Mouse (Mus musculus) intestine, postnatal 0 days (tissue): ENCODE measurements at regions not wholly inside any gene's neighbourhood (a gene's known extent, or its start where the extent isn't known, plus 50 kb on each side); places are given as distances from the start of the nearest gene placed in this dataset.

Experiments used
- ATAC-seq: fragments of 200-750 bp; cut with Nextera tagmentation; 2 replicates; pipeline ENCODE4 v1.8.0; 2017; ENCODE audit warnings: mild to moderate bottlenecking, moderate TSS enrichment, moderate library complexity
- H3K27ac ChIP-seq: fragments of 300-500 bp; sonication (generic); 2 replicates; pipeline ENCODE4 v1.5.1; 2014; ENCODE audit warnings: mild to moderate bottlenecking, low read depth, low read length, moderate library complexity
- H3K27me3 ChIP-seq: fragments of 300-500 bp; sonication (generic); replicated peaks from 2 replicates; pipeline ENCODE4 v1.6.1; 2014; ENCODE audit warnings: low read length, mixed read lengths; ENCODE audit not compliant: control insufficient read depth, insufficient read depth
- H3K36me3 ChIP-seq: fragments of 300-500 bp; sonication (generic); 2 replicates; pipeline ENCODE4 v1.6.1; 2014; ENCODE audit warnings: mild to moderate bottlenecking, moderate library complexity; ENCODE audit not compliant: control insufficient read depth, insufficient read depth
- H3K4me1 ChIP-seq: fragments of 300-500 bp; sonication (generic); replicated peaks from 2 replicates; pipeline ENCODE4 v1.6.1; 2014; ENCODE audit warnings: antibody characterized with exemption, low read length, mixed read lengths; ENCODE audit not compliant: control insufficient read depth, insufficient read depth
- H3K4me2 ChIP-seq: fragments of 300-500 bp; sonication (generic); replicated peaks from 2 replicates; pipeline ENCODE4 v1.6.1; 2014; ENCODE audit warnings: low read depth, mild to moderate bottlenecking, moderate library complexity
- H3K4me3 ChIP-seq: fragments of 300-500 bp; sonication (generic); 2 replicates; pipeline ENCODE4 v1.5.1; 2014; ENCODE audit warnings: low read depth, low read length
- H3K9ac ChIP-seq: fragments of 300-500 bp; sonication (generic); 2 replicates; pipeline ENCODE4 v1.6.1; 2014; ENCODE audit warnings: mild to moderate bottlenecking, low read depth, low read length
- H3K9me3 ChIP-seq: fragments of 300-500 bp; sonication (generic); 2 replicates; pipeline ENCODE4 v1.6.1; 2016; ENCODE audit warnings: mixed run types; ENCODE audit not compliant: control insufficient read depth
- CTCF ChIP-seq: sonication (generic); IDR thresholded peaks from 2 replicates; pipeline ENCODE4 v1.5.1; 2016; ENCODE audit warnings: low read depth, mild to moderate bottlenecking, control low read depth, antibody characterized with exemption, moderate library complexity
- WGBS: fragments of 180-500 bp; shearing (Covaris S2); extraction: QIAGEN DNeasy Blood & Tissue Kit; methylation state at CpG from one replicate; pipeline ENCODE4 v1.1.7; 2014; 5-methylcytosine and 5-hydroxymethylcytosine counted together

DNA sequence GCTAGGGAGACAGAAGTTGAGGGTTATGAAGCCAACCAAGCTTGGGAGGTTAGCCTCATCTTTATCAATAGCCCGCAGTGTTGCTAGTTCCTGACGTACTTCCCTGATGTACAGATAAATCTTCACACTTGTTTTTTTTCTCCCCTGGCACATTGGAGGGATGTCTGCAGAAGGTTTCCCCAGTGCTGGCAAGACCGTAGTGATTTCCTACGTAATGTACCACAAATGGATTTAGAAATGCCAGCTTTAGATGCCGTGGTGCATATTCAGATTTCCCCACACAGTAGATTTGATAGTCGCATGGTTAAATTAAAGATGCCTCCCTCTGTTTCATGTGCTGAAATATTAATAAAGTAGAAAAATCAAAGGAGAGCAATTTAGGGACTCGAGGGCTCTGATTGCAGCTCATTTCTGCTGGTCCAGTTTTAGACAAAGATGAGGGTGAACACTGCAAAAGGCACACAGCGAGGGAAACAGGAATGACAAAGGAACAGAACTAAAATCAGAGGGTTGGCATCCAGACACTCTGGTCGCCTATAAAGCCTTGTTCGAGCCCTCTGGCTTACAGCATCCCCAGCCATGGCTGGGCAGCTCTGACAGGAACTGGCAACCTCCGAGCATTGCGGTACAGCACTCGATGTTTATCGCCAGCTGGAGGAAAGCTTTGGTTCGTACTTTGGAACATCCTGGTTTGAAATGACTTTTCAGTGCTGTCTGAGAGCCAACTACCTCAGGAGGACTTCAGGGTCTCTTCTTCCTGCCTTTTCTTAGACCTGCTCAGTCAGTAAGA, 94.8 kb upstream of the Phyhipl start:
- no peaks in the 10 kb centered on the region for H3K9me3 ChIP-seq
- no peaks in the 10 kb centered on the region for H3K36me3 ChIP-seq
- no peak for ATAC-seq
- WGBS, result 84% methylated on average over 15 of the region's 15 CpGs
- no peak overlapping the region for H3K4me3 ChIP-seq
- H3K9ac ChIP-seq, result no peak overlapping the region
- TF ChIP-seq CTCF, result no peak
- H3K27ac ChIP-seq, result no peak overlapping the region
- no peak overlapping the region for H3K4me2 ChIP-seq
- no peaks in the 10 kb centered on the region for H3K4me1 ChIP-seq
- H3K27me3 ChIP-seq, result no peaks in the 10 kb centered on the region

DNA sequence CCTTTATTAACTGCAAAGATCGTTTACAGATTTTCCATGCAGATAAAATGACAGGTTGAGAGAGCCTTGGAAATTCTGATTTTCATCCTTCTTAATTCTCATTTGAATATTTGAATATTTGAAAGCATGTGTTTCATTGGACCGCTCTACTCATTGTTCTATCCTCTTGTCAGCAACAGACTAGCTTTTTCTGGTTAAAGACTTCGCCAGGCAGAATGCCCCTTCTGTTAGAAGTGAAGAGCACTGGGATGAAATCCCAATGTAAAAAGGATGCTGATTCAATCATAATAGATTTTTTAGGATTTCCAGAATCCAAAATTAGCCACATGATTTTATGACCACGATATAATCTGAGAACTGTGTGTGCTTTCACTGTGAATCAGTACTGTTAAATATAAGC, 90.8 kb upstream of the Phyhipl start:
- H3K4me1 ChIP-seq, result no peaks in the 10 kb centered on the region
- H3K27me3 ChIP-seq, result no peaks in the 10 kb centered on the region
- H3K9me3 ChIP-seq, result no peaks in the 10 kb centered on the region
- H3K4me2 ChIP-seq, result no peak overlapping the region
- H3K27ac ChIP-seq, result no peak overlapping the region
- H3K9ac ChIP-seq, result no peak overlapping the region
- no peak for TF ChIP-seq CTCF
- no peak overlapping the region for H3K4me3 ChIP-seq
- no peaks in the 10 kb centered on the region for H3K36me3 ChIP-seq
- ATAC-seq, result no peak
- WGBS, result 84% methylated on average over 4 of the region's 4 CpGs

GRCm38 (mm10) chr10:70741909-70742308, 86.1 kb upstream of the Phyhipl start:
- Histone ChIP-seq H3K9ac (no peak overlapping the region), H3K36me3 (no peaks in the 10 kb centered on the region), H3K27me3 (no peaks in the 10 kb centered on the region), H3K4me3 (no peak overlapping the region), H3K27ac (no peak overlapping the region), H3K9me3 (no peaks in the 10 kb centered on the region), H3K4me1 (no peaks in the 10 kb centered on the region), H3K4me2 (no peak overlapping the region)
- no peak for ATAC-seq
- TF ChIP-seq CTCF, result no peak

DNA sequence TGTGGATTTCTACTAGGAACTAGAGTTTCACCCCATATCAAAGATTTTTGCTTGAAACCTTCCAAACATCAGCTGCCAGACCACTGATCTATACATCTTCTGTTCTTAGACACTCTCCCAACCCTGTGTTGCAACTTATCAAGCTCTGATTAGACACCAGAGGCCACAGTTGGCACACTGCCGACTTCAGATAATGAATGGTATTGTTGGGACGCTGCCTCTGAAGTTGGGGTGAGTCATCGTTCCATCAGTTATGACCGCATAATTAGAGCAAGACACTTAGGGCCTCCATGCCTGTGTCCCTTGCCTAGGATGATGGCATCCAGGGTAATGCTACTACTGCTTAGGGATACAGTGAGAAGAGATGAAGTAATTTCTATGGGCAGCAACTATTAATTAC, 84.3 kb upstream of the Phyhipl start:
- 0 out of 2 replicates have a peak, but pooled peaks have one; percentile 31 for ATAC-seq
- WGBS, result 58% methylated on average over 4 of the region's 4 CpGs

DNA sequence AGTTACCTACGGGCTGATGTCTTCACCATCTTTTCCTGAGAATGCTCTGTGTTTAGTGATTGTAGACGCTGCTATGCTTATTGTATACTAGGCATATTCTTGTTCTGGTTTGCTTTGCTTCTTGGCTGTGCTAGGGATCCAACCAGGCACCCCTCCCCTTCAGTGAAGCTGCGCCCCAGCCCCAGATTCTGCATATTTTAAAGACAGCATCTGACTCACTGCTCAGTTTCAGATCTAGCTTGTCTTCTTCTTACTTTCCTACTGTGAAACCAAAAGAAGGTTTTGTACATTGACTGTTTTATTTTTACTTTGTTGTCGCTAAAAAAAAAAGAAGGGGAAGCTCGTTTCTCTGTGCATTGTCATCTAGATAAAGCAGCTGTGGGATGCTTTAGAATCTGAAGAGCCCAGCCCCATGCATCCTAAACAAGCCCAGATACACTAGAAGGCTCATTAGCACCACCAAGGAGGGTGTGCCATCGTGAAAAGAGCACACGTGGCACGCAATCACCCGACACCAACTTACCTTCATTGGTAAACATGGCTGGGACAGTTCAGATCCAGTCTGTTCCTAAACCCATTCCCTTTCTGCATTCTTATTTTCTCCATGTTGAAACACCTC, 83.7 kb upstream of the Phyhipl start:
- Histone ChIP-seq H3K4me2 (no peak overlapping the region), H3K27me3 (no peaks in the 10 kb centered on the region), H3K9me3 (no peaks in the 10 kb centered on the region), H3K4me3 (no peak overlapping the region), H3K9ac (no peak overlapping the region), H3K4me1 (no peaks in the 10 kb centered on the region), H3K36me3 (no peaks in the 10 kb centered on the region), H3K27ac (no peak overlapping the region)
- 82% methylated on average over 9 of the region's 9 CpGs for WGBS
- no peak for ATAC-seq
- TF ChIP-seq CTCF, result no peak

More for the DNA sequence above, 84.3 kb upstream of the Phyhipl start:
- no peaks in the 10 kb centered on the region for H3K27me3 ChIP-seq
- no peak overlapping the region for H3K27ac ChIP-seq
- no peaks in the 10 kb centered on the region for H3K4me1 ChIP-seq
- H3K36me3 ChIP-seq, result no peaks in the 10 kb centered on the region
- H3K4me3 ChIP-seq, result no peak overlapping the region
- H3K9ac ChIP-seq, result no peak overlapping the region
- no peaks in the 10 kb centered on the region for H3K9me3 ChIP-seq
- H3K4me2 ChIP-seq, result no peak overlapping the region
- no peak for TF ChIP-seq CTCF

GRCm38 (mm10) chr10:70738686-70739085, 82.9 kb upstream of the Phyhipl start:
- no peak for ATAC-seq
- Histone ChIP-seq H3K4me1 (no peaks in the 10 kb centered on the region), H3K9me3 (no peaks in the 10 kb centered on the region), H3K4me2 (no peak overlapping the region), H3K9ac (no peak overlapping the region), H3K27ac (no peak overlapping the region), H3K27me3 (no peaks in the 10 kb centered on the region), H3K36me3 (no peaks in the 10 kb centered on the region), H3K4me3 (no peak overlapping the region)
- no peak for TF ChIP-seq CTCF
